Mouse (Mus musculus) neural tube, embryonic 15.5 days (tissue): ENCODE results near the gene Col4a3. TPM values are rescaled to one million over a fixed set of nuclear protein-coding genes. Genes with fewer than 3 reads are reported as not detected.

Source experiments
- ATAC-seq: fragments of 200-750 bp; cut with Nextera tagmentation; 2 replicates; pipeline ENCODE4 v1.8.0; 2017; ENCODE audit warnings: mild to moderate bottlenecking, moderate TSS enrichment, moderate library complexity; ENCODE audit not compliant: low FRiP score
- H3K27ac ChIP-seq: fragments of 300-500 bp; sonication (generic); replicated peaks from 2 replicates; pipeline ENCODE4 v1.5.1; 2015; ENCODE audit warnings: mild to moderate bottlenecking, inconsistent platforms
- H3K27me3 ChIP-seq: fragments of 300-500 bp; sonication (generic); replicated peaks from 2 replicates; pipeline ENCODE4 v1.6.1; 2015; ENCODE audit warnings: inconsistent platforms
- H3K36me3 ChIP-seq: fragments of 300-500 bp; sonication (generic); 2 replicates; pipeline ENCODE4 v1.6.1; 2015; ENCODE audit warnings: inconsistent platforms
- H3K4me1 ChIP-seq: fragments of 300-500 bp; sonication (generic); 2 replicates; pipeline ENCODE4 v1.6.1; 2015; ENCODE audit warnings: inconsistent platforms
- H3K4me2 ChIP-seq: fragments of 300-500 bp; sonication (generic); 2 replicates; pipeline ENCODE4 v1.6.1; 2015; ENCODE audit warnings: inconsistent platforms, mild to moderate bottlenecking, moderate library complexity
- H3K4me3 ChIP-seq: fragments of 300-500 bp; sonication (generic); replicated peaks from 2 replicates; pipeline ENCODE4 v1.5.1; 2015; ENCODE audit warnings: mild to moderate bottlenecking, inconsistent platforms
- H3K9ac ChIP-seq: fragments of 300-500 bp; sonication (generic); replicated peaks from 2 replicates; pipeline ENCODE4 v1.6.1; 2015; ENCODE audit warnings: mild to moderate bottlenecking, inconsistent platforms
- H3K9me3 ChIP-seq: fragments of 300-500 bp; sonication (generic); replicated peaks from 2 replicates; pipeline ENCODE4 v1.6.1; 2016; ENCODE audit warnings: inconsistent platforms
- WGBS: fragments of 180-500 bp; shearing (Covaris S2); methylation state at CpG from one replicate; pipeline ENCODE4 v1.1.7; 2015; ENCODE audit warnings: mixed read lengths; 5-methylcytosine and 5-hydroxymethylcytosine counted together
- polyA plus RNA-seq: library from polyadenylated mRNA; unstranded; fragments of >200 nt; fragmentation: Nextera tagmentation; extraction: Ambion mirVana; gene quantifications from 2 replicates; pipeline ENCODE4 v1.2.1, GENCODE M21; 2015

Gene Col4a3
- polyA plus RNA-seq, 1 experiment from 2014 or later = 0.33 TPM

DNA sequence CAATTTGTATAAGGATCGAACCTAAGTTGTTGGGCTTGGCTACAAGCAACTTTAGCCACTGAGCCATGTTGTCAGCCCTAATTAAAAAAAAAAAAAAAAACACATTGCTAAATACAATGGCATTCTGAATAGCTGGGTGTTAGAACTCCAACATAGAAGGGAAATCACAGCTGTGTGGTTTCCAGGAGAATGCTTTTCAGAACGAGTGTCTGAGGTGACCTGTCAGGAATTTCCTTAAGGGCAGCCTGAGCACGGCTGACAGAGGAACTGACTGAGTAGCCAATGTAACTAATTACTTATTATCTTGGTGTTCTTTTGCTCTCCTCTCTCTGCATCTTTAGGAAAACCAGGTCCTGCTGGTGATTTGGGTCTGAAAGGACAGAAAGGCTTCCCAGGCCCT, 109.2 kb downstream of the Col4a3 start:
- Histone ChIP-seq H3K36me3 (no peaks in the 10 kb centered on the region), H3K9me3 (no peaks in the 10 kb centered on the region), H3K27me3 (no peaks in the 10 kb centered on the region), H3K27ac (no peak overlapping the region), H3K4me1 (no peaks in the 10 kb centered on the region), H3K9ac (no peak overlapping the region), H3K4me3 (no peak overlapping the region), H3K4me2 (no peak overlapping the region)
- WGBS = 64% methylated on average over 3 of the region's 3 CpGs
- ATAC-seq = no peak

DNA sequence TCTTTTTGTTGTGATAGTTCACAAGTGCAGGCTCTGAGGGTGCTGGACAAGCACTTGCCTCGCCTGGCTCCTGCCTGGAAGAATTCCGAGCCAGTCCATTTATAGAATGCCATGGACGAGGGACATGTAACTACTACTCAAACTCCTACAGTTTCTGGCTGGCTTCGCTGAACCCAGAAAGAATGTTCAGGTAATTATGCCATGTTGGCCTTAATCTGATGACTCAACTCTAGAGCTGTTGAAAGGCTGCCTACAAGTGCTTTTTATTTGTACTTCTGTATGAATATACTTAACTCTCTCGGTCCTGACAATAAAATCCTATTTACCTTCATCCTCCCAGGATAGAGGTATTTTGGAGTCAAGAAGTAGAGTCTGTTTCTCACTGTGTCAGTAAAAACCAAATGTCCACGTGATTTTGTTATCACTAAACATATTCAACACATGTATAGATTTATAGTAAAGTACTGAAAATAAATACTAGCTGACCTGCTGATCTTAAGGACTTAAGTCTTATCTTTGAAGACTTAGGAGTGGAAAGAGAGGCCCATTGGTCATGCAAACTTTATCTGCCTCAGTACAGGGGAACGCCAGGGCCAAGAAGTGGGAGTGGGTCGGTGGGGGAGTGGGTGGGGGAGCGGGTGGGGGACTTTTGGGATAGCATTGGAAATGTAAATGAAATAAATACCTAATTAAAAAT, 131.2 kb downstream of the Col4a3 start:
- H3K4me1 ChIP-seq = no peaks in the 10 kb centered on the region
- H3K27me3 ChIP-seq = peaks cover 16% of the 10 kb centered on the region
- 82% methylated on average over 9 of the region's 9 CpGs for WGBS
- ATAC-seq = no peak
- H3K9me3 ChIP-seq = no peaks in the 10 kb centered on the region
- no peak overlapping the region for H3K4me3 ChIP-seq
- no peak overlapping the region for H3K27ac ChIP-seq
- H3K4me2 ChIP-seq = no peak overlapping the region
- H3K36me3 ChIP-seq = no peaks in the 10 kb centered on the region
- no peak overlapping the region for H3K9ac ChIP-seq

DNA sequence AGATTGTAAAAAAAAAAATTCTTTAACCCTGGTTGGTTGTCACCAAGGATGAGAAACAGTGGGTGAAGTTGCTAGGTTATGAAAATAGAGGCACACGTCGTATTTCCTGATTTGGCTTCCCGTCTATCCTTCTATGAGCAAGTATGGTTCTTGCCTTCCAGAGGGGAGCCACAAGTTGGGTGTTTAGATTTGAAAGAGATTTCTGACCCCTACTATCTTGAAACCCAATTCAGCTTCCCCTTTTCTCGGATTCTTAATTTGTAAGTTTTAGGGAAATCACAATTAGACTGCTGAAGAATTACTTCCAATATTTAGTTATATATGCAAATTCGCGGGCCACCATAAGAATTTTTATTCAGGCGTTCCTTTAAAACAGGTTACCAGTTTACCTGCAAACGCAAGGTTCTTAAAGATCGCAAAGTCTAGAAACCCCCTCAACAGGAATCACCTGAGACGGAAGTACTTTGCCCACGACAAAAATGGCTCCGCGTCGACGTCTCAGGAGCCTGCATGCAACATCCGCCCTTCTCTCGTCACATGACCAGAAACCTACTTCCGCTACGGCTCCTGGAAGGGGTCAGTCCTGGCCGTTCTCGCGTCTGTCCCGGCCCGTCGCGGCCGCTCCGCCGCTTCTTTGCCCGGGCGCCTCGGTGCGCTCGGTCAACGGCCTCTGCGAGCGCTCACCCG, 137.8 kb downstream of the Col4a3 start, which contains the start of gene Mff:
TSS of gene Mff (plus strand) at position 552 of the 687 bp plus-strand sequence.
- H3K4me3 ChIP-seq = peak within 1 kb of the TSS; percentile 59
- peaks cover 9% of the 10 kb centered on the region for H3K36me3 ChIP-seq

DNA sequence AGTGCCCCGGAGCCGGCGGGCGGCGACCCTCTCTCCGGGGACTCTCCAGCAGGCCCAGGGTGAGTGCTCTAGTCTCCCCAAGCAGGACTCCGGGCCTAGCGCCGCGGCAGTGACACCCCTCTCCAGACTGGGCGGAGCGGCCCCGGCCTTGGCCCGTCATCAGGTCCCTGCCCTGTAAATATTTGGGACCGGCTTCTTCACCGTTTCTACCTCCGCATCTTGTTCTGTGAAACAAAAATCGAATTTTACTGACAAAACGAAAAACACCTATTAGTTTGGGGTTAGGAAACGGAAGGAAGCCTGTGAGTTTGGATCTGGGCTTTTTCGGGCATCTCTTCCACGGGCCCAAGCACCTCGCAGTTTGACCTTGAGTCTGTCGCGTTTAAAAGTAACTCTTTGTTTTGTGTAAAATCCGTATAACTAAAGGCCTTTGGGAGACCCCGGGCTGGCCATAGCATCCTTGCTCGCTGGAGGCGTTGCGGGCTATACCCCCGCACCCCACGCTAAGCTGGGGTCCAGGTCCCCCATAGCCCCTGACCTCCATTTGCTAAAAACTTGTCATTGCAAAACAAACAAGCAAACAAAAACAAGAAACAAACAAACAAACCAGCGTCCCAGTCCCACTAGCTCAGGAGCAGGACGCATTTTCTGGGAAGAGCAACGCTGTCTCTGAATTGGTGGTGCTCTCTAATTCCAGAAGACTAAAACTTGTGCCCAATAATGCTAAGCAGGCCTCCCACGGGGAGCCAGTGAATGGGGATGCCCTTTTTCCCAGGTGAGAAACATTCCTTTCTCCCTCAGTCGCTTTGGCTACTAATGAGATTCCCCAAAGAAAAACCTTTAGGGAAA, 138.5 kb downstream of the Col4a3 start:
- Histone ChIP-seq H3K4me1 (peaks cover 16% of the 10 kb centered on the region), H3K27me3 (peaks cover 13% of the 10 kb centered on the region), H3K9ac (peak overlapping the region; percentile 77), H3K9me3 (no peaks in the 10 kb centered on the region), H3K4me3 (peak overlapping the region; percentile 59), H3K36me3 (peaks cover 16% of the 10 kb centered on the region), H3K4me2 (peak overlapping the region; percentile 95), H3K27ac (peak overlapping the region; percentile 72; the same call in 1 of the 2 replicates)
- ATAC-seq = peak; percentile 95
- under 1% methylated on average over 37 of the region's 37 CpGs for WGBS

More for the DNA sequence above, 137.8 kb downstream of the Col4a3 start, which contains the start of gene Mff:
- WGBS = 10% methylated on average over 38 of the region's 38 CpGs
- Histone ChIP-seq H3K4me1 (peaks cover 16% of the 10 kb centered on the region), H3K4me2 (peak within 1 kb of the TSS; percentile 95), H3K9me3 (no peaks in the 10 kb centered on the region), H3K27me3 (peaks cover 17% of the 10 kb centered on the region), H3K9ac (peak within 1 kb of the TSS; percentile 77), H3K27ac (peak within 1 kb of the TSS; percentile 72; the same call in 1 of the 2 replicates)
- ATAC-seq = peak; percentile 99

DNA sequence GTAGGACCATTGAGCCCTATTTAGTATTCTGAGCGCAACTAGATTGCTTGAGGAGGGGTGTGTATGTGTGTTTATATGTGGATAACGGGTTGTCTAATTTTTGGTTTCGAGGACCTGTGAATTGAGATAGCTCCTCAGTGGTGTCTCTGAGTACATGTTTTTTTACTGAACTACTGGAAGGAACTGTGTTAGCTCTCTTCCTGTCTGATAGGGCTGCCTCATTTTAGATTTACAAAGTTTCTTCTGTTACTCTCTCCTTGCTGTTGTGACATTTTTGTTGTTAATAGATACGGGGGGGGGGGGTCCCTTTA, 139.1 kb downstream of the Col4a3 start:
- no peak for ATAC-seq
- peak overlapping the region; percentile 59 for H3K4me3 ChIP-seq
- H3K9me3 ChIP-seq = no peaks in the 10 kb centered on the region
- 55% methylated on average over 4 of the region's 4 CpGs for WGBS
- H3K27me3 ChIP-seq = peaks cover 11% of the 10 kb centered on the region
- H3K27ac ChIP-seq = no peak overlapping the region
- H3K9ac ChIP-seq = peak overlapping the region; percentile 77
- H3K36me3 ChIP-seq = peaks cover 21% of the 10 kb centered on the region
- H3K4me2 ChIP-seq = peak overlapping the region; percentile 95
- peaks cover 16% of the 10 kb centered on the region for H3K4me1 ChIP-seq

DNA sequence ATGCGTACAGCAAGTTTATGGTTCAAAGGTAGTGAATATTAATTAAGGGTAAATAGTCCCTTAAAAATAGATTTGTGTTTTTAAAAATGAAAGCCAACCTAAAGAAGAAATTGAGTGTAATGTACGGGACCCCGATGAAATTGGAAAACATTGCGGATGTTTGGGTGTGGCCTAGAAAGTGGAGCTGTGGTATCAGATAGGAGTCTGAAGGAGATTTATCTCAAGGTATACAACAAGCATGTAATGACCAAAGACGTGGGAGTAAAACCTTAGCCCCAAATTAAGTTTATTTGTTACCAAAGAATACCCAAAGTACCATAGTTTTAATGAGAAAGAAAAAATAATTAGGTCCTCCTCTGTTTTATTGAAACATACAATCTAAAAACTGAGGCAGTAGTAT, 139.8 kb downstream of the Col4a3 start:
- H3K36me3 ChIP-seq = peaks cover 27% of the 10 kb centered on the region
- ATAC-seq = no peak
- H3K4me2 ChIP-seq = no peak overlapping the region
- H3K4me3 ChIP-seq = no peak overlapping the region
- H3K4me1 ChIP-seq = peaks cover 16% of the 10 kb centered on the region
- 96% methylated on average over 5 of the region's 5 CpGs for WGBS
- no peaks in the 10 kb centered on the region for H3K9me3 ChIP-seq
- no peak overlapping the region for H3K9ac ChIP-seq
- H3K27me3 ChIP-seq = peaks cover 8% of the 10 kb centered on the region
- no peak overlapping the region for H3K27ac ChIP-seq

DNA sequence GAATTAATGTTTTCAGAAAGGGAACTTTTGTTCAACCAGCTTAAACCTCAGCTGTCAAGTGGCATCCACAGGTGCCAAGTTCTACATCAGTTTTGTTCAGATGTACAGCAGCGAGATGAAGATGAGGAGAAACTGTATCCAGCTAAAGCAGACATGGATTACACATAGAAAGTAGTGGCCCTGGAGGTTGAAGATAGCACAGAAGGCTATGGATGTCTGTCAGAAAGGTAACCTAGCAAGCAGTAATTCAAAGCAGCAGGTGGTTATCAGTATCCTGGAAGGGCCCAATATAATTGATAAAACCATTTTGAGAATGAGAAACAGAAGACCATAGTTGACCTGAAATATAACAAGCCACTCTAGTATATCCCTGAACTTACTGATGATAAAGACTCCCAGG, 146.6 kb downstream of the Col4a3 start:
- WGBS = 100% methylated on average over 1 of the region's 1 CpGs

DNA sequence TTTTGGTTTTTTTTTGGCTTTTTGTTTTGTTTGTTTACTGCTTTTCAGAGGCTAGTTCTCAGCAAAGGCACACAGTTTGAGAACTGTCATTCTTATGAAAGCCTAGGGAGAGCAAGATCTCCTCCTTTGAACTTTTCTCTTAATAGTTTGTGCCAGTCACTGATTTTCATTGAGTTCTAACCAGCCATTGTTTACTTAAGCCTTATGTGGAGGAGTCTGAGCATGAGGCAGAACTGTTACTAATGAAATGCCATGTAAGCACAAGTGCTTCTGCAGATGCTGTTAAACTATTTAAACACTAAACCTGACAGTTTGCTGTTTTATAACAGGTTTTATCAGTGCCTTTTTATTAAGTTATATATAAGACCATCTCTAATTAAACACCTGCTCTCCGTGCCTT, 151.3 kb downstream of the Col4a3 start:
- WGBS = 91% methylated on average over 1 of the region's 1 CpGs
- H3K36me3 ChIP-seq = peaks cover 49% of the 10 kb centered on the region
- no peak for ATAC-seq

More for the DNA sequence above, 146.6 kb downstream of the Col4a3 start:
- no peak overlapping the region for H3K27ac ChIP-seq
- H3K9ac ChIP-seq = no peak overlapping the region
- H3K9me3 ChIP-seq = no peaks in the 10 kb centered on the region
- no peak overlapping the region for H3K4me3 ChIP-seq
- H3K4me1 ChIP-seq = no peaks in the 10 kb centered on the region
- ATAC-seq = no peak
- H3K4me2 ChIP-seq = no peak overlapping the region
- H3K36me3 ChIP-seq = peaks cover 77% of the 10 kb centered on the region
- H3K27me3 ChIP-seq = no peaks in the 10 kb centered on the region

DNA sequence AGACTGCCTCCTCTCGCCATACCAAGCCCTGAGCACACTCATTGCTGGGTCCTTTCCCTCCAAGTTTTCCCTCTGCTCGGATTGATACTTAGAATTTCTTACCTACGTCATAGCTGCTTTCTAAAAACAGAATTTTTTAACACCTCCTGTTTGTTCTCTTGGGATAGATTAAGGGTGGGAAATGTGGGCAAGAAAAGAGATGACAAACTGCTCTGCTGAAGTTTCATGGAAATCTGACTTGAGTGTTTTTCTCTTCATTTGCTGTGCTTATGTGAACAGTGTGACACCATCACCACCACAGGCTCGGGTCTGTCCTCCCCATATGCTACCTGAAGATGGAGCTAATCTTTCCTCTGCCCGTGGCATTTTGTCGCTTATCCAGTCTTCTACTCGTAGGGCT, 154.8 kb downstream of the Col4a3 start:
- Histone ChIP-seq H3K4me1 (no peaks in the 10 kb centered on the region), H3K27ac (no peak overlapping the region), H3K36me3 (peaks cover 26% of the 10 kb centered on the region), H3K4me3 (no peak overlapping the region), H3K4me2 (no peak overlapping the region), H3K9me3 (no peaks in the 10 kb centered on the region), H3K9ac (no peak overlapping the region), H3K27me3 (no peaks in the 10 kb centered on the region)
- ATAC-seq = no peak
- WGBS = 89% methylated on average over 7 of the region's 7 CpGs

More for the DNA sequence above, 151.3 kb downstream of the Col4a3 start:
- Histone ChIP-seq H3K4me3 (no peak overlapping the region), H3K9ac (no peak overlapping the region), H3K27me3 (no peaks in the 10 kb centered on the region), H3K4me1 (no peaks in the 10 kb centered on the region), H3K9me3 (no peaks in the 10 kb centered on the region), H3K27ac (no peak overlapping the region), H3K4me2 (no peak overlapping the region)

DNA sequence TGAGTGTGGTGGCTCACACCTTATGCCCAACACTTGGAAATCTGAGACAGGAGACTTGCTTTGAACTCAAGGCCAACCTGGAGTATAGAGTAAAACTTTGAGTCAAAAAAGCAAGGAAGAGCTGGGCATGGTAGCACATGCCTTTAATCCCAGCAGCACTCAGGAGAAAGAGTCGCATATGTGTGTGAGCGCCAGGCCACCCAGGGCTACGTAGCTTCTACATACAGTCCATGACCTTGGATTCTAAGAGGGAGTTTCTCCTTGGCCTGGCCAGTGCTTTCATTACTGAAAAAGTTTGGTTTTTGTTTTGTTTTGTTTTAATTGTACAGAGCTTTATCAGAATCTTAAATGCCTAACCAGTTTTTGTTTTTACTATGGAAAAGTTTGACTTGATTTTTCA, 157.2 kb downstream of the Col4a3 start:
- no peaks in the 10 kb centered on the region for H3K4me1 ChIP-seq
- H3K4me3 ChIP-seq = no peak overlapping the region
- H3K9me3 ChIP-seq = no peaks in the 10 kb centered on the region
- H3K9ac ChIP-seq = no peak overlapping the region
- peaks cover 16% of the 10 kb centered on the region for H3K36me3 ChIP-seq
- H3K27ac ChIP-seq = no peak overlapping the region
- no peak for ATAC-seq
- no peaks in the 10 kb centered on the region for H3K27me3 ChIP-seq
- no peak overlapping the region for H3K4me2 ChIP-seq
- WGBS = 92% methylated on average over 3 of the region's 3 CpGs

DNA sequence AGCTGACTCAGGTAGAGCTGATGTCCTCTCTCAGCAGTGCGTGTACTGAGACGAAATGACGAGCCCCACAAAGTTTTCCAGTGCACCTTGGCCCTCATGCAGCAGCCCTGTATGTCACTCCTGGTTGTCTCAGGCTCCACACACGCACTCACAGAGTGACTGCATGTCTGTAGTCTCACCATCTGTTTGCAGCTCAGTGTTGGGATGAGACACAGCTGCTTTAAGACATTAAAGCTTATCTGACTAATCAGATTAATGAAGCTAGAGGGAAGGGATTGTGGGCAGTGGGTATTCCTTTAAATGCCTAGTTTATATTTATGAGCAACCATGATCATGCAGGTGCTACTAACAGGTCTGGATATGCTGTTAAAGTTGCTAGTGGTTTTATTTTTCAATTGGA, 159.7 kb downstream of the Col4a3 start:
- Histone ChIP-seq H3K27me3 (no peaks in the 10 kb centered on the region), H3K9me3 (no peaks in the 10 kb centered on the region), H3K4me3 (no peak overlapping the region), H3K4me1 (no peaks in the 10 kb centered on the region), H3K4me2 (no peak overlapping the region), H3K9ac (no peak overlapping the region), H3K36me3 (peaks cover 16% of the 10 kb centered on the region), H3K27ac (no peak overlapping the region)
- no peak for ATAC-seq
- WGBS = 84% methylated on average over 4 of the region's 4 CpGs
